Comparison of ENCODE assay signal across 8 mouse cellular contexts in genomic region chr8:10006986-10007659, GRCm38 (mm10). TPM values are rescaled to one million over a fixed set of nuclear protein-coding genes. Genes with fewer than 3 reads are reported as not detected.
DNase-seq lines count a peak whose midpoint lies in the region; ATAC-seq and TF ChIP-seq lines count a peak whose summit lies in the region.

No protein-coding gene starts in this region.

- peak overlapping the region; percentile 58 for H3K4me2 ChIP-seq in forebrain, embryonic 11.5 days (ENCODE audit: low read depth, low read length, severe bottlenecking)
- H3K4me2 ChIP-seq in hindbrain, embryonic 15.5 days, result peak overlapping the region; percentile 69
- peak overlapping the region; percentile 71 for H3K4me2 ChIP-seq in midbrain, embryonic 11.5 days

- H3K4me1 ChIP-seq in bone marrow macrophage, adult 2 months (ENCODE audit: control insufficient read depth, insufficient read depth, low read length), result peaks cover 15% of the 10 kb centered on the region
- H3K4me1 ChIP-seq in forebrain, embryonic 11.5 days (replicated peaks; ENCODE audit: control insufficient read depth, insufficient read depth, low read length), result peaks cover 7% of the 10 kb centered on the region; the same call in 1 of the 2 replicates
- H3K4me1 ChIP-seq in hindbrain, embryonic 15.5 days (replicated peaks), result peaks cover 10% of the 10 kb centered on the region
- H3K4me1 ChIP-seq in midbrain, embryonic 11.5 days (ENCODE audit: control insufficient read depth, insufficient read depth, low read length), result peaks cover 5% of the 10 kb centered on the region

- no peaks in the 10 kb centered on the region for H3K9me3 ChIP-seq in forebrain, embryonic 11.5 days (ENCODE audit: control insufficient read depth, low read length)
- no peaks in the 10 kb centered on the region for H3K9me3 ChIP-seq in hindbrain, embryonic 15.5 days
- H3K9me3 ChIP-seq in midbrain, embryonic 11.5 days (ENCODE audit: control insufficient read depth, low read length), result no peaks in the 10 kb centered on the region

- ATAC-seq in forebrain, embryonic 11.5 days (replicated peaks; ENCODE audit: low FRiP score), result peak; percentile 61; the same call in 1 of the 2 replicates
- ATAC-seq in hindbrain, embryonic 15.5 days (ENCODE audit: low FRiP score, low read depth), result peak; percentile 75; the same call in 1 of the 2 replicates
- peak; percentile 84 for ATAC-seq in midbrain, embryonic 11.5 days (ENCODE audit: low FRiP score)

- TF ChIP-seq CTCF in gastrocnemius, adult 2 months (IDR thresholded peaks at IDR 0.05), result no peak
- TF ChIP-seq CTCF in bone marrow macrophage, adult 2 months (IDR thresholded peaks at IDR 0.05; ENCODE audit: low read depth, low read length), result no peak

- WGBS in forebrain, embryonic 11.5 days, result 4% methylated on average over 29 of the region's 29 CpGs
- 4% methylated on average over 29 of the region's 29 CpGs for WGBS in hindbrain, embryonic 15.5 days
- WGBS in midbrain, embryonic 11.5 days, result 5% methylated on average over 29 of the region's 29 CpGs

- H3K27ac ChIP-seq in gastrocnemius, adult 2 months, result peak overlapping the region; percentile 56; the same call in 1 of the 2 replicates
- peak overlapping the region; percentile 39; the same call in 1 of the 2 replicates for H3K27ac ChIP-seq in bone marrow macrophage, adult 2 months (ENCODE audit: insufficient read depth, low read depth, low read length)
- no peak overlapping the region for H3K27ac ChIP-seq in forebrain, embryonic 11.5 days (ENCODE audit: low read depth, low read length)
- H3K27ac ChIP-seq in hindbrain, embryonic 15.5 days (replicated peaks), result no peak overlapping the region
- H3K27ac ChIP-seq in midbrain, embryonic 11.5 days (ENCODE audit: low read depth, low read length), result no peak overlapping the region

- peak; percentile 24 for DNase-seq in gastrocnemius, adult 2 months
- no peak for DNase-seq in gastrocnemius, postnatal 4 days (ENCODE audit: low spot score in 2 of 2)
- DNase-seq in forebrain, embryonic 11.5 days (ENCODE audit: low spot score), result peak; percentile 67
- DNase-seq in left cerebral cortex, adult 9 months (ENCODE audit: low spot score in 2 of 2), result peak; percentile 33 to 56
- DNase-seq in midbrain, embryonic 11.5 days (ENCODE audit: low spot score, missing footprints), result peak; percentile 95
- peak; percentile 64 for DNase-seq in telencephalon, adult 2 months (ENCODE audit: low read depth, low spot score)

- H3K27me3 ChIP-seq in forebrain, embryonic 11.5 days (ENCODE audit: control insufficient read depth, insufficient read depth, low read length), result no peaks in the 10 kb centered on the region; the same call in 1 of the 2 replicates
- H3K27me3 ChIP-seq in hindbrain, embryonic 15.5 days, result no peaks in the 10 kb centered on the region
- peaks cover 10% of the 10 kb centered on the region for H3K27me3 ChIP-seq in midbrain, embryonic 11.5 days (ENCODE audit: control insufficient read depth, insufficient read depth, low read length)

- intact Hi-C loops in gastrocnemius, adult 2 months (cut with DNase I), result no loop called here

- H3K36me3 ChIP-seq in forebrain, embryonic 11.5 days (ENCODE audit: control insufficient read depth, insufficient read depth, low read length), result no peaks in the 10 kb centered on the region
- H3K36me3 ChIP-seq in hindbrain, embryonic 15.5 days, result no peaks in the 10 kb centered on the region
- H3K36me3 ChIP-seq in midbrain, embryonic 11.5 days (ENCODE audit: control insufficient read depth, insufficient read depth, low read length), result no peaks in the 10 kb centered on the region

- peak overlapping the region; percentile 66 for H3K4me3 ChIP-seq in gastrocnemius, adult 2 months
- peak overlapping the region; percentile 59 for H3K4me3 ChIP-seq in bone marrow macrophage, adult 2 months (ENCODE audit: insufficient read depth, low read length)
- peak overlapping the region; percentile 44 for H3K4me3 ChIP-seq in forebrain, embryonic 11.5 days (ENCODE audit: low read depth, low read length)
- H3K4me3 ChIP-seq in hindbrain, embryonic 15.5 days, result peak overlapping the region; percentile 43
- H3K4me3 ChIP-seq in midbrain, embryonic 11.5 days (ENCODE audit: low read depth, low read length), result peak overlapping the region; percentile 41

- TF ChIP-seq POLR2A in bone marrow macrophage, adult 2 months (IDR thresholded peaks at IDR 0.05; ENCODE audit: borderline replicate concordance, low read depth, low read length), result no peak

- peak overlapping the region; percentile 57 for H3K9ac ChIP-seq in forebrain, embryonic 11.5 days (ENCODE audit: low read length)
- H3K9ac ChIP-seq in hindbrain, embryonic 15.5 days, result peak overlapping the region; percentile 41
- H3K9ac ChIP-seq in midbrain, embryonic 11.5 days (ENCODE audit: low read length), result peak overlapping the region; percentile 49

RNA-seq across cellular contexts. Expression of gene Tnfsf13b, which starts 0.9 kb away (rescaled TPM):
- total RNA-seq in gastrocnemius, adult 2 months (2021), result 1 to 10 TPM in 1 of 2 experiments, under 1 TPM in 1; 0.67 to 1.0 TPM
- 1 to 10 TPM; 1.2 to 1.5 TPM for total RNA-seq in gastrocnemius, postnatal 4 days (2021)
- 3.3 and 5.8 TPM in 2 replicates for polyA plus RNA-seq in bone marrow macrophage, adult 2 months (2012; ENCODE audit: insufficient read depth, insufficient read length, missing spikeins)
- polyA plus RNA-seq in forebrain, embryonic 11.5 days (2014; fragmentation: Nextera tagmentation; extraction: Ambion mirVana), result 0.12 and 0.37 TPM in 2 replicates
- polyA plus RNA-seq in hindbrain, embryonic 15.5 days (2015; fragmentation: Nextera tagmentation; extraction: Ambion mirVana), result 0.42 and 0.86 TPM in 2 replicates
- 0.19 TPM in 2 replicates for polyA plus RNA-seq in midbrain, embryonic 11.5 days (2014; fragmentation: Nextera tagmentation; extraction: Ambion mirVana)

RNA-seq across cellular contexts. Expression of gene Abhd13, which starts 29.6 kb away (rescaled TPM):
- 1 to 10 TPM; 6.9 to 8.2 TPM for total RNA-seq in gastrocnemius, adult 2 months (2021)
- 10 to 100 TPM; 13.8 to 15.4 TPM for total RNA-seq in gastrocnemius, postnatal 4 days (2021)
- polyA plus RNA-seq in bone marrow macrophage, adult 2 months (2012; ENCODE audit: insufficient read depth, insufficient read length, missing spikeins), result 9.3 and 10.9 TPM in 2 replicates
- polyA plus RNA-seq in forebrain, embryonic 11.5 days (2014; fragmentation: Nextera tagmentation; extraction: Ambion mirVana), result 20.5 and 23.1 TPM in 2 replicates
- 13.6 and 15.0 TPM in 2 replicates for polyA plus RNA-seq in hindbrain, embryonic 15.5 days (2015; fragmentation: Nextera tagmentation; extraction: Ambion mirVana)
- polyA plus RNA-seq in midbrain, embryonic 11.5 days (2014; fragmentation: Nextera tagmentation; extraction: Ambion mirVana), result 22.8 and 22.9 TPM in 2 replicates

RNA-seq across cellular contexts. Expression of gene Lig4, which starts 29.6 kb away (rescaled TPM):
- total RNA-seq in gastrocnemius, adult 2 months (2021), result 1 to 10 TPM; 3.7 to 5.3 TPM
- total RNA-seq in gastrocnemius, postnatal 4 days (2021), result 1 to 10 TPM; 3.3 to 5.0 TPM
- 2.7 and 2.8 TPM in 2 replicates for polyA plus RNA-seq in bone marrow macrophage, adult 2 months (2012; ENCODE audit: insufficient read depth, insufficient read length, missing spikeins)
- 10.0 and 11.5 TPM in 2 replicates for polyA plus RNA-seq in forebrain, embryonic 11.5 days (2014; fragmentation: Nextera tagmentation; extraction: Ambion mirVana)
- polyA plus RNA-seq in hindbrain, embryonic 15.5 days (2015; fragmentation: Nextera tagmentation; extraction: Ambion mirVana), result 10.0 and 10.6 TPM in 2 replicates
- polyA plus RNA-seq in midbrain, embryonic 11.5 days (2014; fragmentation: Nextera tagmentation; extraction: Ambion mirVana), result 10.3 and 11.2 TPM in 2 replicates

Comparison
In these comparisons a context has a peak if more than half of its experiments do, and no peak if none do; other contexts are left out.
1. DNase-seq: peak in gastrocnemius, adult 2 months (single experiment), forebrain, embryonic 11.5 days (single experiment), left cerebral cortex, adult 9 months (2 of 2), midbrain, embryonic 11.5 days (single experiment) and telencephalon, adult 2 months (single experiment); none in gastrocnemius, postnatal 4 days (0 of 2).
2. H3K27ac ChIP-seq: peak in gastrocnemius, adult 2 months (single experiment) and bone marrow macrophage, adult 2 months (single experiment); none in forebrain, embryonic 11.5 days (single experiment), hindbrain, embryonic 15.5 days (single experiment) and midbrain, embryonic 11.5 days (single experiment).
3. Peak in every context shown above with its lines, with median percentiles within 50 percentile points of each other: H3K4me3 ChIP-seq, ATAC-seq, H3K4me2 ChIP-seq and H3K9ac ChIP-seq.